Mouse (Mus musculus) C2C12 (cell line): ENCODE data around the gene Ddt.

Experiments
- CTCF ChIP-seq: IDR thresholded peaks from one replicate; pipeline ENCODE4 v1.5.1; 2011; ENCODE audit not compliant: control insufficient read depth, insufficient read depth, insufficient read length
- FOSL1 ChIP-seq: IDR thresholded peaks from one replicate; pipeline ENCODE4 v1.8.0; 2011; ENCODE audit warnings: mild to moderate bottlenecking, low read length; ENCODE audit not compliant: poor library complexity, insufficient read depth, severe bottlenecking
- MAX ChIP-seq: IDR thresholded peaks from one replicate; pipeline ENCODE4 v1.6.1; 2011; ENCODE audit warnings: mild to moderate bottlenecking, control low read depth
- MYOG ChIP-seq: IDR thresholded peaks from one replicate; pipeline ENCODE4 v1.6.1; 2011; ENCODE audit not compliant: control insufficient read depth, insufficient read length; ENCODE audit errors: extremely low read depth
- USF1 ChIP-seq: IDR thresholded peaks from one replicate; pipeline ENCODE4 v1.6.1; 2011; ENCODE audit warnings: low read depth, mild to moderate bottlenecking, control low read depth, moderate library complexity

DNA sequence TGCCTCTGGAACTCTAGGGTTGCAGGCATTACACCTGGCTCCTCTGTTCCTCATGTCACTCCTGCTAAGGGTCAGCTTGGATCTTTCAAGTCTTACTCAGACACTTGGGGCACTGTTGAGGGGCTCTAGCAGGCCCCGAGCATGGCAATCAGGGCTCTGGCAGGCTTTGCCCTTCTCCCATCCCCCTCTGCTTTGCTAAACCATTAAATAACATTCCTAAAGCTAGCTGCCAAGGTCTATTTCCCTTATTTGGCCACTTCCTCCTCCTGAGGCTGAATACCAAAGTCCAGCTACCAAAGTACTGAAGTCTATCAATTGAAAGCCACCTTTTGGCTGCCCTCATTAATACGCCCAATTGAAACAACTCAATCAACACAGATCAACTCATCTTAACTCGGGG is 21.7 kb upstream of the Ddt start:
- TF ChIP-seq CTCF, result no peak
- TF ChIP-seq USF1, result no peak
- no peak for TF ChIP-seq MAX
- TF ChIP-seq FOSL1, result no peak
- no peak for TF ChIP-seq MYOG
